Mouse (Mus musculus) embryonic facial prominence, embryonic 11.5 days (tissue): ENCODE data around the gene Flot1. TPM values are rescaled to one million over a fixed set of nuclear protein-coding genes. Genes with fewer than 3 reads are reported as not detected.

Experiments
- ATAC-seq: fragments of 200-750 bp; cut with Nextera tagmentation; replicated peaks from 2 replicates; pipeline ENCODE4 v1.8.0; 2017; ENCODE audit warnings: low read depth; ENCODE audit not compliant: insufficient number of reproducible peaks, low FRiP score, low TSS enrichment
- DNase-seq: peaks from one replicate; pipeline ENCODE4 v3.0.0-alpha.2; 2015; ENCODE audit warnings: low spot score
- H3K27ac ChIP-seq: fragments of 300-500 bp; sonication (generic); replicated peaks from 2 replicates; pipeline ENCODE4 v1.5.1; 2014; ENCODE audit warnings: mild to moderate bottlenecking, low read depth, low read length, control low read depth
- H3K27me3 ChIP-seq: fragments of 300-500 bp; sonication (generic); 2 replicates; pipeline ENCODE4 v1.6.1; 2014; ENCODE audit warnings: mild to moderate bottlenecking, low read length, moderate library complexity, mixed read lengths; ENCODE audit not compliant: control insufficient read depth, insufficient read depth
- H3K36me3 ChIP-seq: fragments of 300-500 bp; sonication (generic); replicated peaks from 2 replicates; pipeline ENCODE4 v1.6.1; 2014; ENCODE audit warnings: low read depth, mild to moderate bottlenecking, low read length, moderate library complexity, mixed read lengths; ENCODE audit not compliant: control insufficient read depth, insufficient read depth
- H3K4me1 ChIP-seq: fragments of 300-500 bp; sonication (generic); 2 replicates; pipeline ENCODE4 v1.6.1; 2014; ENCODE audit warnings: low read length, mixed read lengths; ENCODE audit not compliant: control insufficient read depth, insufficient read depth
- H3K4me2 ChIP-seq: fragments of 300-500 bp; sonication (generic); 2 replicates; pipeline ENCODE4 v1.6.1; 2014; ENCODE audit warnings: low read depth, mild to moderate bottlenecking, control low read depth, low read length, moderate library complexity
- H3K4me3 ChIP-seq: fragments of 300-500 bp; sonication (generic); 2 replicates; pipeline ENCODE4 v1.5.1; 2014; ENCODE audit warnings: low read depth, low read length, control low read depth
- H3K9ac ChIP-seq: fragments of 300-500 bp; sonication (generic); replicated peaks from 2 replicates; pipeline ENCODE4 v1.6.1; 2014; ENCODE audit warnings: mild to moderate bottlenecking, control low read depth, low read length
- H3K9me3 ChIP-seq: fragments of 300-500 bp; sonication (generic); replicated peaks from 2 replicates; pipeline ENCODE4 v1.6.1; 2016; ENCODE audit warnings: mild to moderate bottlenecking, low read length, inconsistent platforms, mixed read lengths; ENCODE audit not compliant: control insufficient read depth
- WGBS: fragments of 180-500 bp; shearing (Covaris S2); extraction: QIAGEN DNeasy Blood & Tissue Kit; methylation state at CpG from one replicate; pipeline ENCODE4 v1.1.7; 2014; 5-methylcytosine and 5-hydroxymethylcytosine counted together
- polyA plus RNA-seq: library from polyadenylated mRNA; unstranded; fragments of >200 nt; fragmentation: Nextera tagmentation; extraction: Ambion mirVana; gene quantifications from 2 replicates; pipeline ENCODE4 v1.2.1, GENCODE M21; 2014

Gene Flot1
- polyA plus RNA-seq, 1 experiment from 2014 or later: 53.8 TPM

GRCm38 (mm10) chr17:35833894-35834293 lies 10.9 kb downstream of the Flot1 start:
- peaks cover 19% of the 10 kb centered on the region for H3K36me3 ChIP-seq
- no peak for DNase-seq

GRCm38 (mm10) chr17:35834696-35835422 lies 11.8 kb downstream of the Flot1 start:
- Histone ChIP-seq H3K4me1 (peaks cover 6% of the 10 kb centered on the region; the same call in 1 of the 2 replicates), H3K27me3 (no peaks in the 10 kb centered on the region), H3K4me3 (peak overlapping the region; percentile 81), H3K9me3 (no peaks in the 10 kb centered on the region), H3K27ac (no peak overlapping the region), H3K36me3 (peaks cover 19% of the 10 kb centered on the region), H3K9ac (no peak overlapping the region; the same call in 1 of the 2 replicates), H3K4me2 (peak overlapping the region; percentile 62)
- 80% methylated on average over 26 of the region's 26 CpGs for WGBS
- DNase-seq: no peak
- ATAC-seq: no peak

More at GRCm38 (mm10) chr17:35833894-35834293, 10.9 kb downstream of the Flot1 start:
- H3K27me3 ChIP-seq: no peaks in the 10 kb centered on the region
- no peak overlapping the region for H3K27ac ChIP-seq
- H3K9me3 ChIP-seq: no peaks in the 10 kb centered on the region
- ATAC-seq: no peak
- H3K9ac ChIP-seq: no peak overlapping the region
- 0 out of 2 replicates have a peak overlapping the region, but pooled peaks have one; percentile 14 for H3K4me3 ChIP-seq
- H3K4me2 ChIP-seq: no peak overlapping the region; the same call in 1 of the 2 replicates
- 63% methylated on average over 5 of the region's 5 CpGs for WGBS
- H3K4me1 ChIP-seq: peaks cover 6% of the 10 kb centered on the region; the same call in 1 of the 2 replicates

GRCm38 (mm10) chr17:35835424-35836140 lies 12.6 kb downstream of the Flot1 start:
- Histone ChIP-seq H3K27ac (no peak overlapping the region), H3K27me3 (no peaks in the 10 kb centered on the region)
- ATAC-seq: no peak

GRCm38 (mm10) chr17:35836178-35836965 lies 13.3 kb downstream of the Flot1 start:
- Histone ChIP-seq H3K4me3 (peak overlapping the region; percentile 81), H3K9ac (peak overlapping the region; percentile 97), H3K4me2 (peak overlapping the region; percentile 62), H3K27ac (peak overlapping the region; percentile 92; the same call in 1 of the 2 replicates), H3K27me3 (no peaks in the 10 kb centered on the region), H3K4me1 (peaks cover 6% of the 10 kb centered on the region; the same call in 1 of the 2 replicates), H3K36me3 (peaks cover 19% of the 10 kb centered on the region), H3K9me3 (no peaks in the 10 kb centered on the region)
- 9% methylated on average over 24 of the region's 24 CpGs for WGBS
- ATAC-seq: no peak
- peak; percentile 95 for DNase-seq

More at GRCm38 (mm10) chr17:35835424-35836140, 12.6 kb downstream of the Flot1 start:
- no peak for DNase-seq
- H3K36me3 ChIP-seq: peaks cover 19% of the 10 kb centered on the region
- peaks cover 6% of the 10 kb centered on the region; the same call in 1 of the 2 replicates for H3K4me1 ChIP-seq
- WGBS: 81% methylated on average over 26 of the region's 26 CpGs
- peak overlapping the region; percentile 81 for H3K4me3 ChIP-seq
- peak overlapping the region; percentile 62 for H3K4me2 ChIP-seq
- peak overlapping the region; percentile 97 for H3K9ac ChIP-seq
- no peaks in the 10 kb centered on the region for H3K9me3 ChIP-seq

- ATAC-seq (0 out of 2 replicates have a peak, but pooled peaks have one; percentile 1), DNase-seq (peak; percentile 97)
- H3K4me3 ChIP-seq: peak overlapping the region; percentile 81
- peak overlapping the region; percentile 97 for H3K9ac ChIP-seq
- H3K36me3 ChIP-seq: peaks cover 19% of the 10 kb centered on the region
- H3K4me2 ChIP-seq: peak overlapping the region; percentile 62
- H3K27me3 ChIP-seq: no peaks in the 10 kb centered on the region
- peaks cover 6% of the 10 kb centered on the region; the same call in 1 of the 2 replicates for H3K4me1 ChIP-seq
- under 1% methylated on average over 25 of the region's 25 CpGs for WGBS
- peak overlapping the region; percentile 92 for H3K27ac ChIP-seq
- no peaks in the 10 kb centered on the region for H3K9me3 ChIP-seq
Observed at GRCm38 (mm10) chr17:35836991-35837422, 14.0 kb downstream of the Flot1 start.

GRCm38 (mm10) chr17:35837487-35837886 lies 14.5 kb downstream of the Flot1 start:
- no peak overlapping the region for H3K4me2 ChIP-seq
- H3K4me1 ChIP-seq: peaks cover 6% of the 10 kb centered on the region; the same call in 1 of the 2 replicates
- no peak for ATAC-seq

GRCm38 (mm10) chr17:35838122-35838544 lies 15.1 kb downstream of the Flot1 start, which contains the start of gene Tubb5:
Tubb5 (minus strand) TSS chr17:35838306.
- Histone ChIP-seq H3K27me3 (no peaks in the 10 kb centered on the region), H3K36me3 (peaks cover 19% of the 10 kb centered on the region), H3K4me1 (peaks cover 6% of the 10 kb centered on the region; the same call in 1 of the 2 replicates), H3K9me3 (no peaks in the 10 kb centered on the region), H3K27ac (peak within 1 kb of the TSS; percentile 92), H3K4me3 (peak within 1 kb of the TSS; percentile 81), H3K4me2 (peak within 1 kb of the TSS; percentile 56), H3K9ac (peak within 1 kb of the TSS; percentile 97)
- under 1% methylated on average over 29 of the region's 29 CpGs for WGBS
- DNase-seq (peak; percentile 98), ATAC-seq (peak; percentile 72)

More at GRCm38 (mm10) chr17:35837487-35837886, 14.5 kb downstream of the Flot1 start:
- Histone ChIP-seq H3K4me3 (peak overlapping the region; percentile 81), H3K9ac (peak overlapping the region; percentile 97), H3K36me3 (peaks cover 19% of the 10 kb centered on the region), H3K27me3 (no peaks in the 10 kb centered on the region), H3K27ac (peak overlapping the region; percentile 92), H3K9me3 (no peaks in the 10 kb centered on the region)
- DNase-seq: peak; percentile 75
- WGBS: under 1% methylated on average over 18 of the region's 18 CpGs
